Mouse (Mus musculus): ENCODE results near the gene Adarb1. TPM values are rescaled to one million over a fixed set of nuclear protein-coding genes. Genes with fewer than 3 reads are reported as not detected.

Adarb1 gene
- total RNA-seq, 2 experiments from 2014 or later: 0.28 to 3.9 TPM

GRCm38 (mm10) chr10:77397056-77397642, 20.9 kb downstream of the Adarb1 start:
- ATAC-seq (replicated peaks; ENCODE audit: low FRiP score, low TSS enrichment, poor library complexity, severe bottlenecking): no peak

- ATAC-seq (replicated peaks; ENCODE audit: low FRiP score, low TSS enrichment, poor library complexity, severe bottlenecking): no peak
Measured at GRCm38 (mm10) chr10:77396015-77396414, 22.1 kb downstream of the Adarb1 start.

- ATAC-seq (replicated peaks; ENCODE audit: low FRiP score, low TSS enrichment, poor library complexity, severe bottlenecking): no peak
Measured at GRCm38 (mm10) chr10:77391072-77391471, 27.0 kb downstream of the Adarb1 start.

GRCm38 (mm10) chr10:77387558-77387957, 30.5 kb downstream of the Adarb1 start:
- no peak for ATAC-seq (replicated peaks; ENCODE audit: low FRiP score, low TSS enrichment, poor library complexity, severe bottlenecking)

GRCm38 (mm10) chr10:77385731-77386130, 32.3 kb downstream of the Adarb1 start:
- ATAC-seq (replicated peaks; ENCODE audit: low FRiP score, low TSS enrichment, poor library complexity, severe bottlenecking): no peak

- ATAC-seq (replicated peaks; ENCODE audit: low FRiP score, low TSS enrichment, poor library complexity, severe bottlenecking): no peak
Measured at GRCm38 (mm10) chr10:77383045-77383444, 35.0 kb downstream of the Adarb1 start.

GRCm38 (mm10) chr10:77381191-77381590, 36.9 kb downstream of the Adarb1 start:
- ATAC-seq (replicated peaks; ENCODE audit: low FRiP score, low TSS enrichment, poor library complexity, severe bottlenecking): no peak

DNA sequence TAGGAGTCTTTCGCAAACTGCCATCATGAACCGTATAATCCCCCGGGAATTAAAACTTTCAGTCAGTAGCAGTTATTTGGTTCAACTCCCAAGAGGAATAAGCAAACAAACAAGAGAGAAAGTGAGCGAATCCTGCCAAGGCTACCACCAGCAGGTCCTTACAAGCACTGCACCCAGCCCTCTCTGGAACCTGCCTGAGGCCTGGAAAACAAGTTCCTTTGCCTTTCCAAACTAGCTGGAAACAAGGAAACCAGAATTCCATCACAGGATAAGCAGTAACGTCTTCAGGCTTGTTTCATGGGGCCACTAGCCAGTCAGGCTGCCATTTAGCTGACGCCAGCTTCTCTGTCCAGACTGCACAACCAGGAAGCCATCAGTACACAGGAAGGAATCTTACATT, 37.4 kb downstream of the Adarb1 start:
- no peak for ATAC-seq (replicated peaks; ENCODE audit: low FRiP score, low TSS enrichment, poor library complexity, severe bottlenecking)

DNA sequence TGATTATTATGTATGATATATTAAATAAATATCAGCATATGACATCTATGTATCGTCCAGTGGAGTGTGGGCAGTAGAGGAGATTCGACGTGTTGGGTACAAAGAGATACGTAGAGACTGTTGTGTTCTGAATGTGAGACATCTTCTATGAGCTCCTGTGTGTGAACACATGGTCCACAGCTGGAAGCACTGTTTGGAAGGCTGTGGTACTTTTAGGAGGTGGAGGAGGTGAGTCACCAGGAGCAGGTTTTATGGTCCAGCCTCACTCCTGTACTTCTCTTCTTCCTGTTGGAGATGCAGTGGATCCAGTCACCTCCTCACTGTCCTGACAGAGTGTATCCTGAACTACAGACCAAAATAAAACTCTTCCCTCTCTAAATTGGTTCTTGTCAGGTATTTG, 38.9 kb downstream of the Adarb1 start:
- no peak for ATAC-seq (replicated peaks; ENCODE audit: low FRiP score, low TSS enrichment, poor library complexity, severe bottlenecking)

DNA sequence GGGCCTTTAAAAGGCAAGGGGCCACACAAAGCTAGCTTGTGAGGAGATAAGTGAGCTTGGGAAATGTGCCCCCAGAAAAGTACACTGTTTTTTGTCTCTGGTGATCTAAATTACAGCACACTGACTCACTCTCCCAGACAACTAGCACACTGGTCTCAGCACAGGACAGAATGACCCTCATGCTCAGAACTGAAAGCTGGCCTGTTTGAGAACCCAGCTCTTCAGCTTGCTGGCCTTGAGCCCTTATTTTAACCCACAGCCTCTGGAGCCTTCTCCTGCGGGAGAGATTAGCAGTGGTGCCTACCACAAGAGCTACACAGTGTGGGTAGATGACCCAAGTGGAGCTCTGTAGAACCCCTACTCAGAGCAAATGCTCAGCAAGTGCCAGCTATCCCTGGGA, 42.0 kb downstream of the Adarb1 start:
- no peak for ATAC-seq (replicated peaks; ENCODE audit: low FRiP score, low TSS enrichment, poor library complexity, severe bottlenecking)

GRCm38 (mm10) chr10:77374948-77375347, 43.1 kb downstream of the Adarb1 start:
- ATAC-seq (replicated peaks; ENCODE audit: low FRiP score, low TSS enrichment, poor library complexity, severe bottlenecking): no peak

DNA sequence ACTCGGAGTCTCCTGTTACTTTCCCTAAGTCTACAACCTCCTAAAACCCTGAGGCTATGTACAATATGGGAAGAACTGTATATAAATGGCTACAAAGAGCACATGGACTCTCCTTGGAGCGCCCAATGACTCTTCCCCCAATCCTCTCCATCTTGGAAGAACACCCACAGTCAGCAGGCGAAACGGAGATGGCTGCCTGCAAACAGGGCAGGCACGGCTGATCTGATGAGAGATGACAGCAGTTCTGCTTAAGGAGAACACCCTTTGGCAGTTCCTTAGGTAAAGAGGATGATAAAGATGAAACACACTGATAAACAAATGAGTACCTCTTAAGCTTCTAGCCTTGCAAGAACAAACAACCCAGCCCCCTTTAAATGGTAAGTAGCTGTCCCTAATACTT, 43.7 kb downstream of the Adarb1 start:
- ATAC-seq (replicated peaks; ENCODE audit: low FRiP score, low TSS enrichment, poor library complexity, severe bottlenecking): no peak

DNA sequence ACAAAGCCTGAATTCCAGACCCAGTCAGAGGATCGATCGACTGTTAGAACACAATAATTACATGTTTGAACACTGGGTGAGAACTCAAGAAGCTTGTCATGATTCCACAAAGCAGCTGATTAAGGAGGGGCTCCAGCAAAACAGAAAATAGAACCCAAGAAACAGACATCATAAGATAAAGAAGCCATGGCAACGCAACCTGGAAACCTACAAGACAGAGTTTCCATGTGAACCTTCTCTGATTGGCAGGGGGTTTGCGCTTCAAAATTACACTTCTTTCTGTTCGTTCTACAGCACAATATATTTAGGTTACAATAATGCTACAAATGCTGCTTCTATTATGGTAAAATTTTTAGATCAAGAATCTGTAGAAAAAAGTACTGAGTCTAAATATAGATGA, 47.9 kb downstream of the Adarb1 start:
- ATAC-seq (replicated peaks; ENCODE audit: low FRiP score, low TSS enrichment, poor library complexity, severe bottlenecking): no peak

DNA sequence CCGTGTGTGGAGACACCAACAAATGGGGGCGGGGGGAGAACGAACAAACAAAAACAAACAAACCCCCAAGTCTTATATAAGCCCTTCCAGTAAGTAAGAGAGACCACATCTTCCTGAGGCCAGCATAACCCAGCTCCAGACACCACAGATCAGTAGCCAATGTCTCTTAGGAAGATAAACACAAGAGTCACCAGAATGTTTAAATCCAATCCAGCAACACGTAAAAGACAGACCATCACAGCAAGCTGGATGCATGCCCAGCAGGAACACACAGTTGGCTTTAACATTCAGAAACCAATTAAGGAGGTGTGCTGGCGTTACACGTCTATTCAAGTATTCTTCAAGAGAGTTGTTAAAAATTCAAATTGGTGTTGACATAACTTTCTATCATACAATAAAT, 50.1 kb downstream of the Adarb1 start:
- no peak for ATAC-seq (replicated peaks; ENCODE audit: low FRiP score, low TSS enrichment, poor library complexity, severe bottlenecking)

GRCm38 (mm10) chr10:77366959-77367358, 51.1 kb downstream of the Adarb1 start:
- ATAC-seq (replicated peaks; ENCODE audit: low FRiP score, low TSS enrichment, poor library complexity, severe bottlenecking): no peak

DNA sequence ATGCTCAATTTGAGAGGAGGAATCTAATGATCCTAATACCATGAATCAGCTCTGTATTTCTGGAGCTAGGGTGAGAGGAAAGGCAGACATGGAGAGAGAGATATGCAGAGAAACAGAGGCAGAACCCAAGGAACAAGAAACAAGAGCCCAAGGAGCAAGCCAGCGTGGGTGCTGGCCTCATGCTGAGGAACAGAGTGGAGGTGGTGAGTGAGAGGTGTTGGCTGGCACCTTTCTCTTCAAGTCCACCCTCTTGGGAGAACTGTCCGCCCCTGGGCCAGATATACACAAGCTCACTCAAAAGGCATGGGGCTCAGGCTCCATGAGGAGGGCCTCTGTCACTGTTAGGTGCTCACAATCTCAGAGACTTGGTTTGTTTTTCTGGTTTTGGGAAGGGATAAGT, 52.9 kb downstream of the Adarb1 start:
- ATAC-seq (replicated peaks; ENCODE audit: low FRiP score, low TSS enrichment, poor library complexity, severe bottlenecking): no peak

GRCm38 (mm10) chr10:77360486-77360885, 57.6 kb downstream of the Adarb1 start:
- no peak for ATAC-seq (replicated peaks; ENCODE audit: low FRiP score, low TSS enrichment, poor library complexity, severe bottlenecking)

DNA sequence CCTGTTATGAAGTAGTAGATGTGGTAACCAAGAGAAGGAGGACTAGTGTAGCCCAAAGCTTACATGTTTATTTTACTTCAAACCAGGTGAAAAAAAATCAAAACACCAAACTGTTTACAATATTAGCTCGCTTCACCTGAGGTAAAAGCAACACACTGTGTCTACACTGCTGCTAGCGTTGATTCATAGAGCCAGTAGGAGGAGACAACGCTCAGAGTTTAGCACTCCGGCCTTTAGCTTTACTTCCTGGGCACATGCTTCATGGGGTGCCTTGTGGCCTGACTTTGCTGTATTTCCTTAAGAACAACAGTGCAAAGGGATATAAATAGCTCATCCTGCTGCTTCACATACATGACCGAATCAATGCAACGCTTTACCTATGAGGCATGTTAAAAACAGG, 60.1 kb downstream of the Adarb1 start:
- ATAC-seq (replicated peaks; ENCODE audit: low FRiP score, low TSS enrichment, poor library complexity, severe bottlenecking): no peak

DNA sequence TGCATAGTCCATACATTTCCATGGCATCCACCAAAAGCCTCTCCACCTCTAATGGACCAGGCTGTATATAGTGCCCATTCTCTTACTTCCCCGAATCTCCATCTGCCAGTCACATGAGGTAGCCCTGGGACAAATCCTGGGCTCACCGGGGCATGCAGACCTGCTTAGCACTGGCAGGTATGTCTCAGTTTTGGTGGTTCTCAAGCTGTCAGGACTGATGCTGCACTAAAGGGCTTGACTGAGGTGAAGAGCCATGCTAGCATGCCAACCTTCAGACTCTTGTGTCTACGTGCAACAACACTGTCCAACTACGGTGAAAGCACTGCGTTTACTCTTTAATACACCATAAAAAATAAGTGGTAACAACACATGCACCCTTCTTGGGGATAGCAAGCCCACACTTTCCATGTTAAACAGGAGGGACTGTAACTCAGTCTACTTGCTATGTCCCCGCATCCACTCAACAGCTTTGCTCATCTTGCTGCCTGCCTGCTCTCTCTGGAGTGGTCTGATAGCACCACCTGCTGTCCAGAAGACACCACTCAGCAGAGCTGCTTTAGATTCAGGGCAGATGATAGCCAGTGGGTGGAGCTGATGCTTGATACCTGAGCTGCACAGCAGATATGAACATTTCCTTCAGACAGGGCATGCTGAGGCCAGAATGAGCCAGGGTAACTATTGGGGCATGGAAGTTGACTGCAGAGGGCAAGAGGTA, 64.9 kb downstream of the Adarb1 start:
- peak; percentile 97 for ATAC-seq (replicated peaks; ENCODE audit: low FRiP score, low TSS enrichment, poor library complexity, severe bottlenecking)

- peak; percentile 73; the same call in 1 of the 2 replicates for ATAC-seq (replicated peaks; ENCODE audit: low FRiP score, low TSS enrichment, poor library complexity, severe bottlenecking)
Measured at GRCm38 (mm10) chr10:77342842-77343241, 75.2 kb downstream of the Adarb1 start.

DNA sequence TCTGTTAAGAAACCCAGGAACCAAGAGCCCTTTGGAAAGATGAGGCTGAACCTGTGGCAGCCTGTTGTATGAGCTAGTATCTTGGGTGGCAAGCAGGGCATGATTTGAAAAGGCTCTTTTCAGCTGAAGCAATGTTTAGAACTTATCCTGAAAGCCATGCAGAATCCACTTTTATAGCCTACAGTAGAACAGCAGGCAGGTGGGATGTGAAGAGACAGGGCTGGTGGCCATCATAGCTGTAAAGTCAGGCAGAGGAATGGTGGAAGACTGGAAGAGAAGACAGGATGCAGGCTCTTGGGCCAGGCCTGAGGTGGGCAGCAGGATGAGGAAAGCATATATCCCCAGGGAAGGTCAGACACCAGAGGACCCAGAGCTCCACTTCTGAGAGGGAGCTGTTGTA, 76.4 kb downstream of the Adarb1 start:
- no peak for ATAC-seq (replicated peaks; ENCODE audit: low FRiP score, low TSS enrichment, poor library complexity, severe bottlenecking)

All from megakaryocyte-erythroid progenitor cell, adult 5-6 weeks (primary cell).